7 mouse cellular contexts compared by ENCODE assay signal in genomic region chr8:71572847-71573633, GRCm38 (mm10). TPM values are rescaled to one million over a fixed set of nuclear protein-coding genes. Genes with fewer than 3 reads are reported as not detected.
A peak's percentile ranks its signal among the peaks of the same experiment; 100 is the strongest.
DNase-seq lines count a peak whose midpoint lies in the region; ATAC-seq lines count a peak whose summit lies in the region.

No protein-coding gene starts in this region.

- intact Hi-C loops in heart, postnatal 14 days (cut with DNase I) = no loop called here

- H3K27ac ChIP-seq in embryonic facial prominence, embryonic 15.5 days (replicated peaks) = peak overlapping the region; percentile 14; the same call in 1 of the 2 replicates

- no peak overlapping the region for H3K9ac ChIP-seq in embryonic facial prominence, embryonic 15.5 days

- ATAC-seq in embryonic facial prominence, embryonic 15.5 days (ENCODE audit: insufficient number of reproducible peaks, low FRiP score, low TSS enrichment, low read depth) = no peak
- no peak for ATAC-seq in CD4-positive, CD25-positive, alpha-beta regulatory T cell, adult 4 months

- no peak overlapping the region for H3K4me3 ChIP-seq in embryonic facial prominence, embryonic 15.5 days (replicated peaks)

- no peaks in the 10 kb centered on the region for H3K27me3 ChIP-seq in embryonic facial prominence, embryonic 15.5 days

- no peaks in the 10 kb centered on the region for H3K9me3 ChIP-seq in embryonic facial prominence, embryonic 15.5 days (replicated peaks)

- H3K36me3 ChIP-seq in embryonic facial prominence, embryonic 15.5 days = no peaks in the 10 kb centered on the region

- peak; percentile 88 for DNase-seq in 3134 (ENCODE audit: extremely low read depth, insufficient read length, low spot score)
- DNase-seq in 3T3-L1 (ENCODE audit: low read depth, low spot score) = peak; percentile 69
- DNase-seq in heart, postnatal 14 days = peak; percentile 72 to 81
- peak; percentile 84 to 92 for DNase-seq in layer of hippocampus, postnatal 14 days (ENCODE audit: low spot score in 2 of 2)
- peak; percentile 82 for DNase-seq in ovary, postnatal 36 days (ENCODE audit: low spot score)

- H3K4me1 ChIP-seq in embryonic facial prominence, embryonic 15.5 days = peaks cover 33% of the 10 kb centered on the region

- 62% methylated on average over 9 of the region's 9 CpGs for WGBS in embryonic facial prominence, embryonic 15.5 days

- 0 out of 2 replicates have a peak overlapping the region, but pooled peaks have one; percentile 6 for H3K4me2 ChIP-seq in embryonic facial prominence, embryonic 15.5 days (replicated peaks)

RNA-seq across cellular contexts. Expression of gene Slc27a1, which starts 4.4 kb away (rescaled TPM):
- 51.1 and 55.7 TPM in 2 replicates for polyA plus RNA-seq in embryonic facial prominence, embryonic 15.5 days (2015; fragmentation: Nextera tagmentation; extraction: Ambion mirVana)
- 100 to 1,000 TPM; 127 to 151 TPM for total RNA-seq in heart, postnatal 14 days (2021)
- total RNA-seq in layer of hippocampus, postnatal 14 days (2021) = 100 to 1,000 TPM in 1 of 2 experiments, 10 to 100 TPM in 1; 90.9 to 101 TPM
- 10 to 100 TPM in 1 of 2 experiments, 1 to 10 TPM in 1; 3.4 to 13.6 TPM for polyA plus RNA-seq in CD4-positive, CD25-positive, alpha-beta regulatory T cell, adult 4 months (2017; shearing (Covaris generic))

RNA-seq across cellular contexts. Expression of gene Nxnl1, which starts 6.6 kb away (rescaled TPM):
- polyA plus RNA-seq in embryonic facial prominence, embryonic 15.5 days (2015; fragmentation: Nextera tagmentation; extraction: Ambion mirVana) = 0.13 and 0.18 TPM in 2 replicates
- total RNA-seq in heart, postnatal 14 days (2021) = under 1 TPM; 0.10 to 0.17 TPM
- under 1 TPM; 0.12 to 0.21 TPM for total RNA-seq in layer of hippocampus, postnatal 14 days (2021)
- not detected for polyA plus RNA-seq in CD4-positive, CD25-positive, alpha-beta regulatory T cell, adult 4 months (2017; shearing (Covaris generic))

RNA-seq across cellular contexts. Expression of gene Tmem221, which starts 14.4 kb away (rescaled TPM):
- 1.2 and 1.7 TPM in 2 replicates for polyA plus RNA-seq in embryonic facial prominence, embryonic 15.5 days (2015; fragmentation: Nextera tagmentation; extraction: Ambion mirVana)
- total RNA-seq in heart, postnatal 14 days (2021) = under 1 TPM; 0.17 to 0.22 TPM
- under 1 TPM in 1 of 2 experiments, not detected in 1; 0.35 TPM for total RNA-seq in layer of hippocampus, postnatal 14 days (2021)
- polyA plus RNA-seq in CD4-positive, CD25-positive, alpha-beta regulatory T cell, adult 4 months (2017; shearing (Covaris generic)) = under 1 TPM in 1 of 2 experiments, not detected in 1; 0.79 TPM

RNA-seq across cellular contexts. Expression of gene Pgls, which starts 18.9 kb away (rescaled TPM):
- polyA plus RNA-seq in embryonic facial prominence, embryonic 15.5 days (2015; fragmentation: Nextera tagmentation; extraction: Ambion mirVana) = 220 and 229 TPM in 2 replicates
- 10 to 100 TPM; 72.9 to 74.2 TPM for total RNA-seq in heart, postnatal 14 days (2021)
- total RNA-seq in layer of hippocampus, postnatal 14 days (2021) = 10 to 100 TPM; 59.0 to 61.6 TPM
- polyA plus RNA-seq in CD4-positive, CD25-positive, alpha-beta regulatory T cell, adult 4 months (2017; shearing (Covaris generic)) = 10 to 100 TPM; 51.5 to 53.4 TPM

RNA-seq across cellular contexts. Expression of gene Fam129c, which starts 24.4 kb away (rescaled TPM):
- polyA plus RNA-seq in embryonic facial prominence, embryonic 15.5 days (2015; fragmentation: Nextera tagmentation; extraction: Ambion mirVana) = 3.1 and 4.7 TPM in 2 replicates
- total RNA-seq in heart, postnatal 14 days (2021) = 1 to 10 TPM; 1.6 to 2.7 TPM
- 1 to 10 TPM; 2.6 to 2.7 TPM for total RNA-seq in layer of hippocampus, postnatal 14 days (2021)
- 1 to 10 TPM; 3.0 to 3.6 TPM for polyA plus RNA-seq in CD4-positive, CD25-positive, alpha-beta regulatory T cell, adult 4 months (2017; shearing (Covaris generic))
